Mouse (Mus musculus) ES-Bruce4 (cell line): ENCODE data around the gene Myct1.

Source experiments
- CTCF ChIP-seq: IDR thresholded peaks from one replicate; pipeline ENCODE4 v1.8.1; 2011; ENCODE audit warnings: low read depth, low read length
- EP300 ChIP-seq: IDR thresholded peaks from 2 replicates; pipeline ENCODE4 v1.6.1; 2011; ENCODE audit warnings: low read depth, low read length; ENCODE audit not compliant: insufficient read depth
- POLR2A ChIP-seq: IDR thresholded peaks from one replicate; pipeline ENCODE4 v1.8.1; 2011; ENCODE audit warnings: low read length; ENCODE audit not compliant: insufficient read depth

- TF ChIP-seq CTCF (no peak), EP300 (no peak), POLR2A (no peak)
Measured at GRCm38 (mm10) chr10:5558808-5559207, 34.8 kb upstream of the Myct1 start.
